In the genomic region with DNA sequence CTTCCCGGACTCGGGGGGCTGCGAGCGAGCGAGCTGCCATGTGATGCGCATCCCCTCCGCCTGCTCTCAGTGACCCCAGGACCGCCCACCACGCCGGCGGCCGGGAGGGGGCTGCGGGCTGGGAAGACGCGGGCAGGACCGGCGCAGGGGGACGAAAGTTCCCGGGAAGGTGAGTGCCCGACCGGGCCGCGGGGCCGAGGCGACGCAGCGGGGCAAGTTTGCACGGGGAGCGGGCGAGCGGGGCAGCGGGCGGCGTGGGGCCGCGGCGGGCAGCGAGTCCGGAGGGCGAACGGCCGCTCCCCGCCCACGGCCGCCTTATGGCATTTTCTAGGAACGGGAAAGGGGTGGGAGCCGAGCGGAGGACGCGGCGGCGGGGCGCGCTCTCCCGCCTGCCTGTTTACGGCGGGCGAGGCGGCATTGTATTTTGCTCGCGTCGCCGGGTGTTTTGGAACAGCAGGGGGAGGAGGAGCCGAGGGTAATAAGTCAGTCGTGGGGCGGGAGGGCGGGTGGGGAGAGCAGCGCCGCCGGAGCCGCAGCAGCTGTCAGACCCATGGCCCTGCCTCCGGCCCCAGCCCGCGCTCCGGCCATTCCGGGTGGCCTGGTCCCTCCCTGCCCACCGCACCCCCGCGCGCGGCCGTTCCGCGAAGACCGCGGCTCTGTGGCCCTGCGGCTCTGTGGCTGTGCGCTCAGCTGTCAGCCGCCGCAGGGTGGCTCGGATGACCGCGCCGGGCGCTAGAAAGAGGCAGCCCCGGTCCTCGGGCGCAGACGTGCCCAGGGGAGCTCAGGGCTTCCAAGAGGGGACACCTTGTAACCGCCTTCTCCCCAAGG, we compare ENCODE assay signal across 8 mouse cellular contexts. TPM values are rescaled to one million over a fixed set of nuclear protein-coding genes. Genes with fewer than 3 reads are reported as not detected.
DNase-seq lines count a peak whose midpoint lies in the region; ATAC-seq and TF ChIP-seq lines count a peak whose summit lies in the region.

No protein-coding gene starts in this region.

- H3K9ac ChIP-seq in MEL (ENCODE audit: control insufficient read depth, low read depth, low read length, poor library complexity, severe bottlenecking) = peak overlapping the region; percentile 32

- no peak overlapping the region for H3K27ac ChIP-seq in MEL (ENCODE audit: control insufficient read depth, low read depth, low read length)
- peak overlapping the region; percentile 96 for H3K27ac ChIP-seq in hindbrain, embryonic 10.5 days

- H3K4me3 ChIP-seq in MEL (ENCODE audit: control insufficient read depth in 1 of 2, insufficient read depth in 1 of 2, low read depth in 2 of 2, low read length in 2 of 2) = peak overlapping the region in 1 of 2 experiments; percentile 62; a peak in 2 of 4 replicates
- peak overlapping the region; percentile 66 for H3K4me3 ChIP-seq in hindbrain, embryonic 10.5 days

- no peak; a peak in 1 of 4 replicates for TF ChIP-seq POLR2A in MEL (IDR thresholded peaks at IDR 0.05; ENCODE audit: control insufficient read depth in 1 of 2, insufficient read depth in 1 of 2, low read depth in 1 of 2, low read length in 2 of 2, poor library complexity in 1 of 2)

- no peaks in the 10 kb centered on the region for H3K79me2 ChIP-seq in MEL (ENCODE audit: control insufficient read depth, insufficient read depth, low read length, poor library complexity)

- DNase-seq in MEL (ENCODE audit: low read depth, low spot score) = peak; percentile 10
- DNase-seq in cerebellum, adult 18-20 months = peak; percentile 69 to 80
- peak; percentile 53 to 75 for DNase-seq in frontal cortex, postnatal 10 days (ENCODE audit: low spot score in 2 of 2)
- DNase-seq in hindbrain, embryonic 10.5 days (ENCODE audit: low spot score) = peak; percentile 84
- DNase-seq in layer of hippocampus, postnatal 36 days = peak; percentile 69 to 70
- DNase-seq in right cerebral cortex, adult 18-20 months = peak; percentile 68
- DNase-seq in urinary bladder, postnatal 14 days (ENCODE audit: low spot score) = peak; percentile 70

- no peaks in the 10 kb centered on the region for H3K4me1 ChIP-seq in MEL (ENCODE audit: control insufficient read depth in 1 of 2, insufficient read depth in 2 of 2, low read length in 2 of 2)
- peaks cover 69% of the 10 kb centered on the region for H3K4me1 ChIP-seq in hindbrain, embryonic 10.5 days (replicated peaks)

- ATAC-seq in megakaryocyte, adult 5-6 weeks (ENCODE audit: poor library complexity, severe bottlenecking) = peak; percentile 34

- no peaks in the 10 kb centered on the region for H3K36me3 ChIP-seq in MEL (ENCODE audit: control insufficient read depth in 1 of 2, insufficient read depth in 2 of 2, low read length in 2 of 2)
- no peaks in the 10 kb centered on the region for H3K36me3 ChIP-seq in hindbrain, embryonic 10.5 days

- H3K9me3 ChIP-seq in MEL (replicated peaks; ENCODE audit: insufficient read depth, low read length) = no peaks in the 10 kb centered on the region
- H3K9me3 ChIP-seq in hindbrain, embryonic 10.5 days = no peaks in the 10 kb centered on the region

- no peak for TF ChIP-seq EP300 in MEL (IDR thresholded peaks at IDR 0.05; ENCODE audit: low read depth in 1 of 2, low read length in 2 of 2)

- peaks cover 18 to 41% of the 10 kb centered on the region in 2 experiments for H3K27me3 ChIP-seq in MEL (ENCODE audit: control insufficient read depth in 1 of 2, insufficient read depth in 2 of 2, low read length in 2 of 2)
- H3K27me3 ChIP-seq in hindbrain, embryonic 10.5 days (ENCODE audit: insufficient read depth, poor library complexity, severe bottlenecking) = peaks cover 41% of the 10 kb centered on the region

- no peak for TF ChIP-seq CTCF in MEL (IDR thresholded peaks at IDR 0.05 in 2 of 3, conservative IDR thresholded peaks at IDR 0.05 in 1 of 3; ENCODE audit: control insufficient read depth in 1 of 3, insufficient read depth in 1 of 3, low read depth in 2 of 3, low read length in 3 of 3, poor library complexity in 1 of 3, severe bottlenecking in 1 of 3)

- no peak for TF ChIP-seq RAD21 in MEL (IDR thresholded peaks at IDR 0.05; ENCODE audit: low read depth, low read length)

- under 1% methylated on average over 100 of the region's 100 CpGs for WGBS in hindbrain, embryonic 10.5 days

TF ChIP-seq in MEL, 35 proteins besides CTCF, POLR2A, EP300 and RAD21:
- TF ChIP-seq ELF1 (IDR thresholded peaks at IDR 0.05; ENCODE audit: low read depth, low read length) = no peak
- TF ChIP-seq MAX (IDR thresholded peaks at IDR 0.05; ENCODE audit: low read length) = no peak
- TF ChIP-seq POLR2AphosphoS2 (IDR thresholded peaks at IDR 0.05; ENCODE audit: low read length) = no peak
- no peak for TF ChIP-seq SIN3A (IDR thresholded peaks at IDR 0.05; ENCODE audit: low read length)
- TF ChIP-seq TBP (IDR thresholded peaks at IDR 0.05; ENCODE audit: low read depth, low read length) = no peak
- TF ChIP-seq HCFC1 (IDR thresholded peaks at IDR 0.05; ENCODE audit: low read depth, low read length) = no peak
- TF ChIP-seq E2F4 (IDR thresholded peaks at IDR 0.05; ENCODE audit: borderline replicate concordance, low read depth, low read length) = no peak
- TF ChIP-seq UBTF (IDR thresholded peaks at IDR 0.05; ENCODE audit: borderline replicate concordance, insufficient read depth, low read depth, low read length) = no peak
- no peak for TF ChIP-seq MYB (IDR thresholded peaks at IDR 0.05; ENCODE audit: low read depth, low read length)
- TF ChIP-seq TAL1 (IDR thresholded peaks at IDR 0.05; ENCODE audit: low read length) = no peak
- no peak for TF ChIP-seq CHD2 (IDR thresholded peaks at IDR 0.05; ENCODE audit: low read length)
- no peak for TF ChIP-seq RCOR1 (IDR thresholded peaks at IDR 0.05; ENCODE audit: low read depth, low read length)
- no peak for TF ChIP-seq GATA1 (IDR thresholded peaks at IDR 0.05; ENCODE audit: low read depth, low read length)
- TF ChIP-seq USF1 (IDR thresholded peaks at IDR 0.05; ENCODE audit: low read depth, low read length) = no peak
- TF ChIP-seq ZNF384 (IDR thresholded peaks at IDR 0.05; ENCODE audit: low read depth, low read length) = no peak
- no peak for TF ChIP-seq NRF1 (IDR thresholded peaks at IDR 0.05; ENCODE audit: insufficient read depth, low read depth, low read length, poor library complexity, severe bottlenecking)
- TF ChIP-seq TCF12 (IDR thresholded peaks at IDR 0.05; ENCODE audit: low read depth, low read length) = no peak
- TF ChIP-seq KAT2A (conservative IDR thresholded peaks at IDR 0.05; ENCODE audit: low read depth, low read length) = no peak
- no peak for TF ChIP-seq BHLHE40 (IDR thresholded peaks at IDR 0.05; ENCODE audit: borderline replicate concordance, low read depth, low read length)
- no peak for TF ChIP-seq MAZ (IDR thresholded peaks at IDR 0.05; ENCODE audit: low read depth, low read length)
TF ChIP-seq in MEL: peak in this region for 0.

RNA-seq across cellular contexts. Expression of a gene that starts 0.5 kb away (rescaled TPM):
- total RNA-seq in MEL (2012; rRNA removed) = not detected in 2 replicates
- polyA plus RNA-seq in MEL (2012; ENCODE audit: insufficient read depth in 1 of 2, insufficient read length in 2 of 2, low read depth in 1 of 2, low replicate concordance in 2 of 2, missing spikeins in 1 of 2) = under 1 TPM in 1 of 2 experiments, not detected in 1; 0.04 TPM
- polyA plus RNA-seq in hindbrain, embryonic 10.5 days (2016; fragmentation: Nextera tagmentation; extraction: Ambion mirVana) = 9.5 and 13.4 TPM in 2 replicates
- 10 to 100 TPM; 13.7 to 14.0 TPM for total RNA-seq in layer of hippocampus, postnatal 36 days (2021)
- total RNA-seq in megakaryocyte, adult 5-6 weeks (2015) = 3.3 and 3.6 TPM in 2 replicates
- total RNA-seq in megakaryocyte, adult 5-6 weeks (2017) = 0.99 and 1.2 TPM in 2 replicates

Comparison
In these comparisons a context has a peak if more than half of its experiments do, and no peak if none do; other contexts are left out.
1. DNase-seq: peak in every context shown above with its lines; median percentile 84 in hindbrain, embryonic 10.5 days; 74 in cerebellum, adult 18-20 months; 70 in urinary bladder, postnatal 14 days; 70 in layer of hippocampus, postnatal 36 days; 68 in right cerebral cortex, adult 18-20 months; 64 in frontal cortex, postnatal 10 days; 10 in MEL.